ENCODE assay signal across 1 mouse cellular context in genomic region chr11:11730062-11730461, GRCm38 (mm10).
TF ChIP-seq lines count a peak whose summit lies in the region.

No protein-coding gene starts in this region.

TF ChIP-seq in MEL, 35 proteins besides CTCF, POLR2A, EP300 and RAD21 (continued from another document):
- no peak for TF ChIP-seq GABPA (IDR thresholded peaks at IDR 0.05; ENCODE audit: low read depth, low read length)
- no peak for TF ChIP-seq JUND (IDR thresholded peaks at IDR 0.05; ENCODE audit: low read depth, low read length)
- 0 out of 2 replicates have a peak, but pooled peaks have one; percentile 52 for TF ChIP-seq MYB (IDR thresholded peaks at IDR 0.05; ENCODE audit: low read depth, low read length)
- TF ChIP-seq HCFC1 (IDR thresholded peaks at IDR 0.05; ENCODE audit: low read depth, low read length) = no peak
- peak; percentile 75 for TF ChIP-seq ETS1 (IDR thresholded peaks at IDR 0.05; ENCODE audit: low read depth, low read length)
- no peak for TF ChIP-seq MAZ (IDR thresholded peaks at IDR 0.05; ENCODE audit: low read depth, low read length)
- no peak for TF ChIP-seq SMC3 (IDR thresholded peaks at IDR 0.05; ENCODE audit: low read depth, low read length)
- TF ChIP-seq ZNF384 (IDR thresholded peaks at IDR 0.05; ENCODE audit: low read depth, low read length) = no peak
